Comparison of ENCODE assay signal across 8 mouse cellular contexts in genomic region chr3:40530845-40531244, GRCm38 (mm10). TPM values are rescaled to one million over a fixed set of nuclear protein-coding genes. Genes with fewer than 3 reads are reported as not detected.
DNase-seq lines count a peak whose midpoint lies in the region; ATAC-seq and TF ChIP-seq lines count a peak whose summit lies in the region.

No protein-coding gene starts in this region.

- H3K4me3 ChIP-seq in left cerebral cortex, adult 2 months = peak overlapping the region; percentile 70
- H3K4me3 ChIP-seq in forebrain, embryonic 15.5 days = peak overlapping the region; percentile 51
- peak overlapping the region; percentile 58 for H3K4me3 ChIP-seq in liver, embryonic 11.5 days (ENCODE audit: low read depth, low read length)

- intact Hi-C loops in left cerebral cortex, adult 2 months (cut with DNase I) = loop anchor here (2.0 kb wide), 1 partner anchor 214 kb away; the partner anchor contains the start of gene Hspa4l
- intact Hi-C loops in left cerebral cortex, postnatal 36 days (cut with DNase I) = no loop called here

- 18% methylated on average over 7 of the region's 7 CpGs for WGBS in forebrain, embryonic 15.5 days
- WGBS in liver, embryonic 11.5 days = 9% methylated on average over 7 of the region's 7 CpGs

- peaks cover 30% of the 10 kb centered on the region for H3K4me1 ChIP-seq in forebrain, embryonic 15.5 days
- H3K4me1 ChIP-seq in liver, embryonic 11.5 days (replicated peaks; ENCODE audit: control insufficient read depth, insufficient read depth, low read length) = peaks cover 18% of the 10 kb centered on the region

- no peaks in the 10 kb centered on the region for H3K9me3 ChIP-seq in forebrain, embryonic 15.5 days
- 0 out of 2 replicates have a peak, but pooled peaks cover 2% of the 10 kb centered on the region for H3K9me3 ChIP-seq in liver, embryonic 11.5 days (ENCODE audit: control insufficient read depth, low read length)

- H3K27ac ChIP-seq in left cerebral cortex, adult 2 months = no peak overlapping the region
- no peak overlapping the region for H3K27ac ChIP-seq in forebrain, embryonic 15.5 days (replicated peaks)
- H3K27ac ChIP-seq in liver, embryonic 11.5 days (ENCODE audit: low read depth, low read length) = no peak overlapping the region

- peak overlapping the region; percentile 49 for H3K9ac ChIP-seq in forebrain, embryonic 15.5 days (replicated peaks)
- H3K9ac ChIP-seq in liver, embryonic 11.5 days (ENCODE audit: low read depth, low read length) = no peak overlapping the region

- ATAC-seq in forebrain, embryonic 15.5 days (replicated peaks) = no peak
- ATAC-seq in liver, embryonic 11.5 days (replicated peaks; ENCODE audit: low FRiP score) = no peak
- peak; percentile 68 for ATAC-seq in neutrophil, adult 5-6 weeks (ENCODE audit: extremely low read depth, insufficient number of reproducible peaks, low FRiP score, poor library complexity, severe bottlenecking)

- TF ChIP-seq CTCF in left cerebral cortex, adult 2 months (IDR thresholded peaks at IDR 0.05) = no peak

- peak overlapping the region; percentile 96 for H3K4me2 ChIP-seq in forebrain, embryonic 15.5 days (replicated peaks)
- peak overlapping the region; percentile 98 for H3K4me2 ChIP-seq in liver, embryonic 11.5 days

- no peaks in the 10 kb centered on the region for H3K36me3 ChIP-seq in forebrain, embryonic 15.5 days
- no peaks in the 10 kb centered on the region for H3K36me3 ChIP-seq in liver, embryonic 11.5 days (ENCODE audit: control insufficient read depth, insufficient read depth, low read length)

- no peak for DNase-seq in left cerebral cortex, adult 2 months (ENCODE audit: extremely low spot score in 1 of 2, low spot score in 2 of 2)
- no peak for DNase-seq in left cerebral cortex, postnatal 36 days (ENCODE audit: low spot score in 2 of 2)
- no peak for DNase-seq in liver, embryonic 11.5 days (ENCODE audit: low spot score)
- DNase-seq in retina, postnatal 1 day = no peak
- no peak for DNase-seq in thymus, postnatal 14 days
- DNase-seq in kidney, postnatal 4 days = no peak

- H3K27me3 ChIP-seq in forebrain, embryonic 15.5 days = peaks cover 5% of the 10 kb centered on the region; the same call in 1 of the 2 replicates
- H3K27me3 ChIP-seq in liver, embryonic 11.5 days (replicated peaks; ENCODE audit: control insufficient read depth, insufficient read depth, low read length) = peaks cover 27% of the 10 kb centered on the region

RNA-seq across cellular contexts. Expression of gene Intu, which starts 0.2 kb away (rescaled TPM):
- 1 to 10 TPM; 6.7 to 8.4 TPM for total RNA-seq in left cerebral cortex, adult 2 months (2021)
- total RNA-seq in left cerebral cortex, postnatal 36 days (2021) = 1 to 10 TPM; 6.2 to 7.3 TPM
- polyA plus RNA-seq in forebrain, embryonic 15.5 days (2015; fragmentation: Nextera tagmentation; extraction: Ambion mirVana) = 4.3 and 4.8 TPM in 2 replicates
- 3.1 and 3.6 TPM in 2 replicates for polyA plus RNA-seq in liver, embryonic 11.5 days (2014; fragmentation: Nextera tagmentation; extraction: Ambion mirVana)
- 1.7 and 3.1 TPM in 2 replicates for total RNA-seq in neutrophil, adult 5-6 weeks (2017)
